Mouse (Mus musculus) olfactory bulb, adult 2 months (tissue): ENCODE results near the gene Zfp704.

Source experiments
- CTCF ChIP-seq: fragments of 200-500 bp; IDR thresholded peaks from 2 replicates; pipeline ENCODE4 v1.5.1; 2012; ENCODE audit warnings: low read depth, mild to moderate bottlenecking, low read length, moderate library complexity; ENCODE audit not compliant: insufficient read depth
- POLR2A ChIP-seq: fragments of 200-500 bp; IDR thresholded peaks from 2 replicates; pipeline ENCODE4 v1.6.1; 2012; ENCODE audit warnings: mild to moderate bottlenecking, low read depth, low read length, moderate library complexity; ENCODE audit not compliant: insufficient read depth

DNA sequence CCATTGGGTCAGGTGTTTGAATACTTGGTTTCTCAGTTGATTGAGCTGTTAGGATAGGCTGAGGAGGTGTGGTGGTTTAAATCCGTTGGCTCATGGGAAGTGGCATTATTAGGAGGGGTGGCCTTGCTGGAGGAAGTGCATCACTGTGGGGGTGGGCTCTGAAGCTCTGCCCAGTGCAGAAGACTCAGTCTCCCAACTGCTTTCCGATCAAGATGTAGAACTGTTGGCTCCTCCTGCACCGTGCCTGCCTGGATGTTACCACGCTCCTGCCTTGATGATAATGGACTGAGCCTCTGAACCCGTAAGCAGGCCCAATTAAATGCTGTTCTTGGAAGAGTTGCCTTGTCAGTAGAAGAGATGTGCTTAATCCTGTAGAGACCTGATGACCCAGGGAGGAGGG, 154.5 kb downstream of the Zfp704 start:
- no peak for TF ChIP-seq CTCF
- TF ChIP-seq POLR2A = no peak
